Mouse (Mus musculus) spleen, adult 2 months (tissue): Measurements from ENCODE around the gene Hat1.

Experiments
- CTCF ChIP-seq: fragments of 200-500 bp; IDR thresholded peaks from 2 replicates; pipeline ENCODE4 v1.5.1; 2011; ENCODE audit warnings: mild to moderate bottlenecking, inconsistent platforms; ENCODE audit not compliant: insufficient read depth, insufficient read length, insufficient replicate concordance; ENCODE audit errors: extremely low read depth
- POLR2A ChIP-seq: fragments of 200-500 bp; IDR thresholded peaks from 2 replicates; pipeline ENCODE4 v1.6.1; 2011; ENCODE audit warnings: low read depth, low read length, inconsistent platforms

DNA sequence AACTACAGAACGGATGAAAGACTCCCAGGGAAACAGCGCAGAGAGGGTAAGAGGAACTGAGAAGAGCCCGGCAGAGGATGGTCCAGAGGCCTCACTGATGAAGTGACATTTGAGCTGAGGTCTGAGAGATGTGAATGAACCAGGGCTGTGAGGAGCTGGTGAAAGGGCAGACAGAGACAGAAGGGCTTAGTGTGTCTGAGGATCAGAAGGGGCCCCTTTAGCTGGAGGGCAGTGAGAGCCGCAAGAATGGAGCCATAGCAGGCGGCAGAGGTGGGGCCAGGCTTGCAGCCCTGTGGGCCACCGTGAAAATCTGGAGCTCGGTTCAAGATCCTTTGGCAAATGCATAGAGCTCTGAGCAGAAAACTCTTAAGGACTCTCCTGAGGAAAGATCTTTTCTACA lies 91.2 kb downstream of the Hat1 start:
- TF ChIP-seq CTCF, result no peak
- TF ChIP-seq POLR2A, result no peak
